Mouse (Mus musculus) adrenal gland, postnatal 10 days (tissue): ENCODE data around the gene Slc25a39. TPM values are rescaled to one million over a fixed set of nuclear protein-coding genes. Genes with fewer than 3 reads are reported as not detected.
A peak's percentile ranks its signal among the peaks of the same experiment; 100 is the strongest.

Experiments used
- DNase-seq: peaks from one replicate; pipeline ENCODE4 v3.0.0; 2021; ENCODE audit warnings: mixed read lengths
- total RNA-seq, 2 experiments: library from RNA; stranded (reverse); gene quantifications; 2 replicates each; pipeline ENCODE4 v1.2.3; 2021

Slc25a39 gene
- total RNA-seq, 2 experiments from 2014 or later = 327 to 377 TPM

- DNase-seq = peak; percentile 38
These were observed 28.7 kb upstream of the Slc25a39 start for GRCm38 (mm10) chr11:102436471-102436790.

GRCm38 (mm10) chr11:102435754-102436470 lies 28.2 kb upstream of the Slc25a39 start:
- DNase-seq = peak; percentile 73

DNA sequence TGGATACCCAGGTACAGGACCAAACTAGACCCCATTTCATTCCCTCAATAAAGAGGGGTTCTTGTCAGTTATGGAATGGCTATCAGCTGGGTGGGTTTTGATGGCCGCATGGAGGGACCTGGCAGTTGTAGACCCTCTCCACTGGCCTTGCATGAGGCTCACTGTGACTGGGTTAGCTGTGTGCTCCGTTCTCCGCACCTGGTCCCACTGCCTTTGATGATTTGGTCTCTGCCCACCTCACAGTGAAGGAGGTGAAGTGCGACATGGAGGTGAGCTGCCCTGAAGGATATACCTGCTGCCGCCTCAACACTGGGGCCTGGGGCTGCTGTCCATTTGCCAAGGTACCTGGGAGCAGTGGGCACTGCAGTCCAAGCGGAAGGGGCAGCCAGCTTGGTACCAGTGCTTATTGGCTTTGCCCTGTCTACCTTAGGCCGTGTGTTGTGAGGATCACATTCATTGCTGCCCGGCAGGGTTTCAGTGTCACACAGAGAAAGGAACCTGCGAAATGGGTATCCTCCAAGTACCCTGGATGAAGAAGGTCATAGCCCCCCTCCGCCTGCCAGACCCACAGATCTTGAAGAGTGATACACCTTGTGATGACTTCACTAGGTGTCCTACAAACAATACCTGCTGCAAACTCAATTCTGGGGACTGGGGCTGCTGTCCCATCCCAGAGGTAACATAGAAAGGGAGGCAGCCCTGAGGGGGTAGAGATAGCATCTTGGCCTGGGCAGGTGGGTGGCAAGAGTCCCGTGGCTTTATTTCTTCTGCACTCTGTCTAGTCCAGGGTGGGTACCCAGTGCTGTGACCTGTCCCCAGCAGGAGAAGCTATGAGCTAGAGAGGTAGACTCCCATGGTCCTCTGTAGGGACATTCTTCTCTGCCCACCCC lies 27.3 kb upstream of the Slc25a39 start:
- DNase-seq = no peak

GRCm38 (mm10) chr11:102434406-102434805 lies 26.7 kb upstream of the Slc25a39 start:
- DNase-seq = peak; percentile 93

GRCm38 (mm10) chr11:102433866-102434265 lies 26.1 kb upstream of the Slc25a39 start:
- no peak for DNase-seq

- peak; percentile 86 for DNase-seq
These were observed 25.1 kb upstream of the Slc25a39 start for GRCm38 (mm10) chr11:102432896-102433295.

DNA sequence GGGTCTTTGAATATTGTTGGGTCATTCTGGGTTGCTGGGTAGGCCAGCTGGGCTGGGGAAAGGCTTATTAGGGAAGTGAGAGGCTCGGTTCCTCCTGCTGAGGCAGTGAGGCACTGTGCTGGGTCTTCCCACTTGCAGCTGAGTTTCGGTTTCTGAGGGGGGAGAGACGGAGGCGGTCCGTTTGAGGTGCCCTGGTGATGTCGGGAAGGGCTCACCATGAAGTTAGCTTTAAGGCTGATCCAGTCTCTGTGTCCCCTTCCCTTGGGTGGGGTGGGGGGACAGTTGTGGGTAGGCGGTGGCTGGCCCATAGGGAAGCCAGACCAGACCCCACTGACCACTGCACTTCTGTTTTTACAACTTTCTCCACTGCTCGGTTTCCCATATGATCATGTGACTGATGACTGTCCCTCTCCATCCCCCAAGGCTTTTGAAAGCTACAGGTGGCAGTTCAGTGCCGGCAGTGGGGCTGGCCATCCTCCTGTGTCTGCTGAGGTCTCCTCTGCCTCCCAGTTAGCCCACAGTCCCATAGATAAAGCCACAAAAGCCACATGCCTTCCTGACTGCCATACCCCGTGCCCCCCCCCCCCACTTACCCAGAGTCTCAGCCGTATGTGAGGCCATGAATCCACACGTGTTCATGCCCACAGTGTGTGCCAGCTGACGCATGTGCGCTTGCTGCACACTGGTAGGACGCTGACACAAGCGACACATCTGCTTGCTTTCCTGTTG lies 24.5 kb upstream of the Slc25a39 start:
- peak; percentile 28 for DNase-seq

DNA sequence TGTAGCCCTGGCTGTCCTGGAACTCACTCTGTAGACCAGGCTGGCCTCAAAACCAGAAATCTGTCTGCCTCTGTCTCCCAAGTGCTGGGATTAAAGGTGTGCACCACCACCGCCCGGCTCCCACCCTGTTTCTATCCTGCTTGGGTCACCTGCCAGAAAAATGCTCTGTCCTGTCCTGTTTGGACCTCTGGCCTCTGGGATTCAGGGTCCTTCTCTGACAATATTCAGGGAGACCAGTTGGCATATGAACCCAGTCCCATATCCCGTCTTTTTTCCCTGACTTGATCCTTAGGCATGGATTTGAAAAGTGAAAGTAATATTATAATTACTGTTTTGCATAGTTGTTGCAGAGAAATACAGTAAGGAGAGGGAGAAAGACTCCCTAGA lies 24.0 kb upstream of the Slc25a39 start:
- no peak for DNase-seq

DNA sequence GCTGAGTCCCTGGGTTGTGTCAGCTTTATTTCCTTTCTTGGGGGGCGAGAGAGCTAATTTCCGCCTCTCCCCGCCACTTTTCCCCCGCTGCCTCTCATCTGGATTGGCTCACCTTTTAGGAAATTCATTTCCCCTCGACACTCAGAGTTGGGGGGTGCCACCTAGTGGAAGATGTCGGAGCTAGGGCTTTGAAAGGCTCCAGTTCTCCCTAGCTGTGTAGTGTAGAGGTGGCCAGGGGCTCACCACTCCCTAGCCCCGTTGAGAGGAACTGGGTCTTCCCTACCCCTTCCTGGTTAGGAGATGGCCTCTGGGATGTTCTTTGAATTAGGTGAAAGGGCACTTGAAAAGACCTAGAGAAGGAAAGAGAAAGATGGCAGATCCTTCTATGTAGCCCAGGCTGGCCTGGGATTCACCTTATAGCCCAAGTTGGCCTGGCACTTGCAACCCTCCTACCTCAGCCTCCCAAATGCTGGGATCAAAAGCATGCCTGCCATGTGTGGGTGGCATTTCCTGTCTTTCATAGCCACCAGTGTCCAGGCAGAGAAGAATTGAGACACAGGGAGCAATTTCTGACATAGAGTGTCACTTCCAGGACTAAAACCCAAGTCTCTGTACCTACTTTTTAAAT lies 23.4 kb upstream of the Slc25a39 start:
- peak; percentile 88 for DNase-seq

DNA sequence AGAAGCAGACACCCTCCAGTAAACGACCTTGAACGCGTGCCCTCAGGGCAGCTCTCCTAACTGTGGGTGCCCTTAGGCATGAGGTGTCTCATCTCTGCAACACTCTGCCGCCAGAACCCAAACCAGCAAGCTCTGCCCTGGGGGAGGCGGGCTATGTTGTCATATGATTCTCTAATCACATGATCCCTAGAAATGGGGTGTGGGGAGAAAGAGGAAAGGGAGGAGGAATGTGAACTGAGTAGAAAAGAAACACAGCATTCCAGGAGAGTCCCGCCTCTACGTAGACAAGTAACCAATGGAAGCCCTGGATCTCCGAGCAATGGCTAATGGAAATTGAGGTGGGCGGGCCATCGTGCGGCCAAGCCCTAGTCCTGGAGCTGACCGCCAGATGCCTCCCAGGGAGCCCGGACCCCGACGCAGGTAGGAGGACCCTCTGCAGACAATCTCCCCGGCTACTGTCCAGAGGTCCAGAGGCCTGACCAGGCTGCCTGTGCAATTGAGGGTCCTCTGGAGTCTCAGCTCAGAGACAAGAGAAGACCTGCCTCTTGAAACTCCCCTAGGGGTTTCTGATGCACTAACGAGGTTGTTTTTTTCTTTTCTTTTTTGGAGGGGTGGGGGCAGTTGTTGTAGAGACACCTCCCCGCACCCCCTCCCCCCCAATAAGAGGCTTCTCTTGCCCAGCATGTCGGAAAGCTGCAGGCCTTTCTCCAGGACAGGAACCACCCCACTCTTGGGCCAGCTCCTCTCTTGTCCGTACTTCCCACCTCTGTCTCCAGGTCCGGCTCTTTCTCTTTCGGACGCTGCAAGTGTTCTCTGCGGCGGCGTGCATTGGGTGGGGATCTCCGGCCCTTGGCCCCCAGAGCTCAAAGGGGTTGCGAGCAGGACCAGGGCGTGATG lies 22.6 kb upstream of the Slc25a39 start, which contains the start of gene Grn:
TSS of gene Grn (plus strand) at position 195 of the 897 bp plus-strand sequence.
- peak; percentile 91 for DNase-seq

GRCm38 (mm10) chr11:102429551-102429950 lies 21.8 kb upstream of the Slc25a39 start:
- no peak for DNase-seq

DNA sequence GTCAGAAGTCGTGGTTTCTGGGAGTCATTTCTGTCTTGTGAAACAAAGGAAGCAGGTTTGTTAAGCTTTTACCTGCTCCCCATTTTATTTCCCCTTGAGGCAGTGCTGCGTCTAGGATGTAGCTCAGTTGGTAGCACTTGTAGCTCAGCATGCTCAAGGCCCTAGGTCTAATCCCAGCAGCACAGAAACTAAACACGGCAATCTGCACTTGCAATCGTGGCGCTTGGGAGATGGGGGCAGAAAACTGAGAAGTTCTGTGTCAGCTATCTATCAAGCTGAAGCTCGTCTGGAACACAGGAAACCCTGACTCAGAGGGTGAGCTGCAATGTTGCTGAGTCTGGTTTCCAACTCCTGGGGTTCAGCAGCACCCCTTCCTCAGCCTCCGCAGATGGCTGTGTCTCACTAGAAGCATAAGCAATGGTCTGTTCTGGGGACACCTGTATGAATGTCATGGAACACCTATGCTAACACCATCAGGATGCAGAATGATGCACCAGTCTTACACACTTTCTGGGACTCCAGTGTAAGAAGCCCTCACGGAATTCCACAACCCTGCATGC lies 21.3 kb upstream of the Slc25a39 start:
- DNase-seq = no peak

- peak; percentile 18 for DNase-seq
These were observed 18.0 kb upstream of the Slc25a39 start for GRCm38 (mm10) chr11:102425555-102426316.

DNA sequence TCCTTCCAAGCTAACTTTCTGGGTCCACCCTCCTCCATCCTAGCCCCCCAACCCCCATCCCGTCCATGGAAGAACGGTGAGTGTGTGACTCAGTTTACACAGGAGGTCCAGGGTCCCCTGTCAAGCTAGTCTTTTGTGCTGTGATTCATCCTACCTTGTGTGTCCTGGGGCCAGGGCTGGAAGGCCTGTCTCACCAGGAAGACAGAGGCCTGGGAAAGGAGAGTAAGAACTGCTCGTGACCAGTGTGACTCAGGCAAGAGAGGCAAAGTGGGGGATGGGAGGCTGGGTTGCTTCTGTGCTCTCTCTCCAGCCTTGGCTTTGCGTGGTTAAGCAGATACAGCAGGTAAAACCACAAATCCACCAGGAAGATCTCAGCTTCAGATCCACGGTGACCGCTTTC lies 16.9 kb upstream of the Slc25a39 start:
- DNase-seq = peak; percentile 54

GRCm38 (mm10) chr11:102421559-102421958 lies 13.8 kb upstream of the Slc25a39 start:
- DNase-seq = no peak

DNA sequence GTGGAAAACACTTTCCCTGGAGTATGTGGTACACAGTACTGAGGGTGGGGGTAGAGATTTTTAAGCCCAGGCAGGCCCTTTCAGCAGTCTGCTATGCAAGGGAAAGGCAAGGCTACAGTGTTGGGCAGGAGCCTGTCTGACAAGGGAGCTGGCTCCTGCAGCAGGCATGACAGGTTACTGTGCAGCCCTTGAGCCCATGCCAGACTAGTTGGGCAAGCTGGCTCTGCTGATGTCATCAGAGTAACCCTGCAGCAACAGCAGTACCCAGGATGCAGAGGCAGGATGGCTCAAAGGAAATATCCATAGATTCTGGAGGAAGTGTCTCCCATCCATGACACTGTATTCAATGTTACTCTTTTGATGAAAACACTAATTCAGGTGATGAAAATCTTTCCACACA lies 11.1 kb upstream of the Slc25a39 start:
- peak; percentile 85 for DNase-seq

DNA sequence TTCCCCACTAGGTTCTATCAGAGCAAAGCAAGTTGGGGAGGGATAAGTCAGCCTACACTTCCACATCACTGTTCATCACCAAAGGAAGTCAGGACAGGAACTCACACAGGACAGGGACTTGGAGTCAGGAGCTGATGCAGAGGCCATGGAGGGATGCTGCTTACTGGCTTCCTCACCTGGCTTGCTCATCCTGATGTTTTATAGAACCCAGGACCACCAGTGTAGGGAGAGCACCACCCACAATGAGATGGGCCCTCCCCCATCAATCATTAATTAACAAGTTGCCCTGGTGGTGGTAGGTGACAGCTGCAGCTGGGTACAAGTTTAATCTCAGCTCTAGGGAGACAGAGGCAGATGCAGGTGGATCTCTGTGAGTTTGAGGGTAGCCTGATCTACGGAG lies 9.4 kb upstream of the Slc25a39 start:
- no peak for DNase-seq

DNA sequence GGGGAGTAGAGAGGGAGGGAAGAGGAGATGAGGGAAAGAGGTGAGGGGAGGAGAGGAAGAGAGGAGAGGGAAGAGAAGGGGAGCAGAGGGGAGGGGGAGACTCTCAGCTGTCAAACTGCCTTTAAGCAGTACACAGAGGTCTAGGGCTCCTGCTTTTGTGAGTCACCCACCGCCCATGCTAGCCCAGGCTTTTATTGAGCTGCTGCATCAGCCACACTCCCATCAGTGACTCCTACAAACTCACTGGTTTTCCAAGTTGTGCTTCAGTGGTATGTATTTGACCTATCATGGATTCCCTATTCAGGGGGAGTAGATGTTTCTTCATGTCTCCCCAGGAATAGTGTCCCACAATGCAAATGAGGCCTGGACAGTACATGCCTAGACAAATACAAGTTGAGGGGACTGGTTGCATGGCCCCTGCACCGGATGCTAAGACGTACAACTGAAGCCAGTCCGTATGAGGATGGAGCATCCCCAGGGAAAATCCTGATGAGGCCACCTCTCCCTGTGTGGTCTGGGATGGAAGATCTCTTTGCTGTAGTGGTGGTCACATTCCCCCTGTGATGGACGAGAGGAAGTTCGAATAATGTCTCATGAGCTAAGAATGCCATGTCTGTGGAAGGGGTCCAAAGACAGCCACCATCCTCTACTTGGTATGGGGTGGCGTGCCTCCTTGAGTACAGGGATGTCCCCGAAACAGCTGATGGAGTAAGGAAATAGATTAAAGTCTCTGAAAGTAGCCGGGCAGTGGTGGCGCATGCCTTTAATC lies 7.5 kb upstream of the Slc25a39 start:
- DNase-seq = no peak

DNA sequence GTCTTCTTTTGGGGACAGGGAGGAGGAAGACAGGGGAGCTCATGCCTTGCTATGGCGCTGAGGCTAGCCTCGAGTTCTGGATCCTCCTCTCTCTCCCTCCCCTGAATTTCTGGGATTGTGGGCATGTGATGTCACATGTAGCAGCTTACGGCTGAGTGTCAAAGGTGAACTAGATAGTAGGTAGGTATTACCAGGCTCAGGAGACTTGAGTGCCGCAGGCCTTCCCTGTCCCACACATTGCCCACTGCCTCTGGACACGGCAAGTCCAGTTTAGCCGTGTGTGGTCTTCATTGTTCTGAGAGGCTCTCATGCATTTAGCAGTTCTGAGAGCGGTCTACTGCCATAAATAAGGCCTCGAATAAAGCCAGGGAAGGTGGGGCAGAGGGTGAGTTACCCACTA lies 5.3 kb upstream of the Slc25a39 start:
- no peak for DNase-seq
